Mouse (Mus musculus) naive thymus-derived CD4-positive, alpha-beta T cell, adult 5 months (primary cell): Measurements from ENCODE around the gene Slco2a1. TPM values are rescaled to one million over a fixed set of nuclear protein-coding genes. Genes with fewer than 3 reads are reported as not detected.

Source experiments
- polyA plus RNA-seq: library from polyadenylated mRNA; unstranded; fragments of 100-300 nt; shearing (Covaris generic); gene quantifications from one replicate; pipeline ENCODE4 v1.2.1, GENCODE M21; 2017

The Slco2a1 gene
- polyA plus RNA-seq: not detected

GRCm38 (mm10) chr9:102988462-102988861 is at the start of gene Slco2a1:
Slco2a1 (plus strand) TSS chr9:102988712.

GRCm38 (mm10) chr9:103111621-103112470 is 123.3 kb downstream of the Slco2a1 start, which contains the start of gene Rab6b:
Rab6b (plus strand) TSS chr9:103111787.

Other genes starting within 250 kb of the Slco2a1 start
- not detected for gene Ryk, start 153.8 kb upstream of the Slco2a1 start, polyA plus RNA-seq
- gene Rab6b, start 123.1 kb downstream of the Slco2a1 start, polyA plus RNA-seq: 24.2 TPM
- 45.3 TPM for gene Srprb, start 213.4 kb downstream of the Slco2a1 start, polyA plus RNA-seq
- gene Gm20425, start 241.6 kb downstream of the Slco2a1 start, polyA plus RNA-seq: not detected
- 1.3 TPM for gene Trf, start 241.7 kb downstream of the Slco2a1 start, polyA plus RNA-seq